Mouse (Mus musculus) forebrain, embryonic 16.5 days (tissue): Measurements from ENCODE around the gene Cdk10. TPM values are rescaled to one million over a fixed set of nuclear protein-coding genes. Genes with fewer than 3 reads are reported as not detected.
A peak's percentile ranks its signal among the peaks of the same experiment; 100 is the strongest.
"Not testable (repeated sequence)": the region's sequence is repeated elsewhere in the genome, so short reads cannot be mapped to it uniquely, and the experiment has no call there.

Experiments used
- ATAC-seq: fragments of 200-750 bp; cut with Nextera tagmentation; 2 replicates; pipeline ENCODE4 v1.8.0; 2017; ENCODE audit warnings: mild to moderate bottlenecking, moderate library complexity
- H3K27ac ChIP-seq: fragments of 300-500 bp; sonication (generic); 2 replicates; pipeline ENCODE4 v1.5.1; 2014; ENCODE audit warnings: low read length, control low read depth
- H3K27me3 ChIP-seq: fragments of 300-500 bp; sonication (generic); replicated peaks from 2 replicates; pipeline ENCODE4 v1.6.1; 2014; ENCODE audit warnings: low read length; ENCODE audit not compliant: control insufficient read depth, insufficient read depth
- H3K36me3 ChIP-seq: fragments of 300-500 bp; sonication (generic); 2 replicates; pipeline ENCODE4 v1.6.1; 2014; ENCODE audit not compliant: control insufficient read depth, insufficient read depth
- H3K4me1 ChIP-seq: fragments of 300-500 bp; sonication (generic); replicated peaks from 2 replicates; pipeline ENCODE4 v1.6.1; 2014; ENCODE audit warnings: low read length; ENCODE audit not compliant: control insufficient read depth, insufficient read depth
- H3K4me2 ChIP-seq: fragments of 300-500 bp; sonication (generic); 2 replicates; pipeline ENCODE4 v1.6.1; 2014; ENCODE audit warnings: mild to moderate bottlenecking, low read length, control low read depth
- H3K4me3 ChIP-seq: fragments of 300-500 bp; sonication (generic); replicated peaks from 2 replicates; pipeline ENCODE4 v1.5.1; 2014; ENCODE audit warnings: mild to moderate bottlenecking, low read length, control low read depth
- H3K9ac ChIP-seq: fragments of 300-500 bp; sonication (generic); replicated peaks from 2 replicates; pipeline ENCODE4 v1.6.1; 2014; ENCODE audit warnings: low read depth, low read length, control low read depth
- H3K9me3 ChIP-seq: fragments of 300-500 bp; sonication (generic); 2 replicates; pipeline ENCODE4 v1.6.1; 2016; ENCODE audit warnings: low read length; ENCODE audit not compliant: control insufficient read depth
- WGBS: fragments of 180-500 bp; shearing (Covaris S2); extraction: QIAGEN DNeasy Blood & Tissue Kit; methylation state at CpG from one replicate; pipeline ENCODE4 v1.1.7; 2014; 5-methylcytosine and 5-hydroxymethylcytosine counted together
- polyA plus RNA-seq: library from polyadenylated mRNA; unstranded; fragments of >200 nt; fragmentation: Nextera tagmentation; extraction: Ambion mirVana; gene quantifications from 2 replicates; pipeline ENCODE4 v1.2.1, GENCODE M21; 2015

Gene Cdk10
- polyA plus RNA-seq, 1 experiment from 2014 or later: 54.1 TPM

DNA sequence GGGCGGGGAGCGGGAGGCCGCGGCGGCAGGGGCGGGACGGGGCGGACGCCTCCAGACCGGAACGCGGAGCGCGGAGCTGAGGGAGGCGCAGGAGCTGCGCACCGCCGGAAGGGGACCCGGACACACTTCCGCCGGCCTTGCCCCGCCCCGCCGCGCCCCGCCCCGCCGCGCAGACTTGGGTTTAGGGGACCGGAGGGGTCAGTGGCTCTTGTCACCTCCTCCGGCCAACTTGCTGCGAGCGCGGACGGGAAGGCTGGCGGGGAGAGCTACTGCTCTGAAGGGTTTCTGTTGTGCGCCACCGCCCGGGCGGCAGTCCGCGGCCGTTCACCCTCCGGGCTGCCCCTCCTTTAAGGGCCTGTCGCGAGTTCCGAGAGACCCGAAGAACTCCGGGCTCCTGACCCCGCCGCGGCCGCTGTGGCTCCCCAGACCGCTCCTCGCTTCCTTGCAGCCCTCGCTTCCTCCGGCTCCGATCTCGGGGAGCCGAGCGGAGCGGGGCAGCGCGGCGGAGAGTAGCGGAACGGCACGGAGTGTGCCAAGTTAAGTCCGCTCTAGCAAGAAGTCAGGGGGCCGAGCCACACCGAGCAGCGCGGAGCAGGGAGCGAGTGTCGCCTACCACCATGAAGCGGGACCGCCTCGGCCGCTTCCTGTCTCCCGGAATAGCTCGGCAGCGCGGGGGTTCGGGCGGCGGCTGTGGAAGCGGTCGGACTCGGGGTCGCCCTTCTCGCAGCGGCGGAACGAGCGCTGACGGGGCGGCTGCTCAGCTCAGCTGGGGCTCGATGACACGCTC, 29.6 kb downstream of the Cdk10 start, which contains the start of the genes Zfp276 and Vps9d1:
TSS of gene Zfp276 (plus strand) at position 97 of the 787 bp plus-strand sequence.
TSS of gene Vps9d1 (minus strand) at position 250 of the 787 bp plus-strand sequence.
- Histone ChIP-seq H3K27me3 (no peaks in the 10 kb centered on the region), H3K27ac (peak within 1 kb of the TSS; percentile 80), H3K4me2 (peak within 1 kb of the TSS; percentile 97), H3K9me3 (no peaks in the 10 kb centered on the region), H3K36me3 (peaks cover 12% of the 10 kb centered on the region; the same call in 1 of the 2 replicates), H3K4me3 (peak within 1 kb of the TSS; percentile 78), H3K9ac (peak within 1 kb of the TSS; percentile 92), H3K4me1 (peaks cover 26% of the 10 kb centered on the region)
- under 1% methylated on average over 88 of the region's 99 CpGs for WGBS
- ATAC-seq: peak; percentile 98

DNA sequence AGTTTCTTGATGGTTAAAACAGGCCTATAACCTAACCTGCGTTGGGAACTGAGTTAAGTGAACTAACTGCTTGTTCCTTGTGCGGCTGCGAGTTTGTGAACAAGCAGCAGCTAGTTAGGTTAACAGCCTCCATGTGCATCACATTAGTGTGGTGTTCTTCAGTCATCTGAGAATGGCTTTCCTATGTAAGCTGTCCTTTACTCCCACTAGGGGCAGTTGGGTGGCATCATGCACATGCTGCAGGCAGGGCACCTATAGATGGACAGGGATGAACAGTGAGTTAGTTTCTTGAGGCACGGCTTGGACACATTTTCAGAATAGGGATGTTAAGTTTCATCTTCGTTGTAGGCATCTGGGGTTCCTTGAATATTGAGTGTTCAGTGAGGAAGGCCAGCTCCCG, 30.5 kb downstream of the Cdk10 start:
- no peaks in the 10 kb centered on the region for H3K27me3 ChIP-seq
- peak overlapping the region; percentile 78 for H3K4me3 ChIP-seq
- peak overlapping the region; percentile 92 for H3K9ac ChIP-seq
- H3K36me3 ChIP-seq: peaks cover 11% of the 10 kb centered on the region; the same call in 1 of the 2 replicates
- H3K4me1 ChIP-seq: peaks cover 26% of the 10 kb centered on the region
- peak overlapping the region; percentile 97 for H3K4me2 ChIP-seq
- no peak overlapping the region for H3K27ac ChIP-seq
- no peak for ATAC-seq
- H3K9me3 ChIP-seq: no peaks in the 10 kb centered on the region
- 74% methylated on average over 6 of the region's 6 CpGs for WGBS

DNA sequence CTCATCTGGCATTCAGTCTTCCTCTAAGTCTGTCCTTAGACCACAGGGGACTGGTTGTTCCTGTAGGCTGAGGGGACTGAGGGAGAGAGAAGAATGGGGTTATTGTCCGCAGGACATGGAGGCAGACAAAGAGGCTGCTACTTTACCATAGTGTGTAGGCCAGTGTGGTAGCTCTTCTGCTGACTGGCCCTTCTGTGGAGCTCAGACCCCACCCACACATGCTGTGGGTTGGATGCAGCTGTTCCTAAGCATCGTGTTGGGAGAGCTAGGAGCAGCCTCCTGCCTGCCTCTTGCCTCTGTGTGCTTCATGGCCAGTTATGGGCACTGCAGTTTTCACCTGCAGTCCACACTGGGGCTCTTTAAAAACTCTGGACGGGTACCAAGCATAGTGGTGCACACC, 32.5 kb downstream of the Cdk10 start:
- H3K27me3 ChIP-seq: no peaks in the 10 kb centered on the region
- no peak overlapping the region for H3K9ac ChIP-seq
- H3K9me3 ChIP-seq: no peaks in the 10 kb centered on the region
- no peak overlapping the region for H3K4me3 ChIP-seq
- ATAC-seq: no peak
- H3K27ac ChIP-seq: no peak overlapping the region
- WGBS: 75% methylated on average over 3 of the region's 3 CpGs
- peaks cover 11% of the 10 kb centered on the region; the same call in 1 of the 2 replicates for H3K36me3 ChIP-seq
- H3K4me1 ChIP-seq: peaks cover 26% of the 10 kb centered on the region
- H3K4me2 ChIP-seq: no peak overlapping the region

DNA sequence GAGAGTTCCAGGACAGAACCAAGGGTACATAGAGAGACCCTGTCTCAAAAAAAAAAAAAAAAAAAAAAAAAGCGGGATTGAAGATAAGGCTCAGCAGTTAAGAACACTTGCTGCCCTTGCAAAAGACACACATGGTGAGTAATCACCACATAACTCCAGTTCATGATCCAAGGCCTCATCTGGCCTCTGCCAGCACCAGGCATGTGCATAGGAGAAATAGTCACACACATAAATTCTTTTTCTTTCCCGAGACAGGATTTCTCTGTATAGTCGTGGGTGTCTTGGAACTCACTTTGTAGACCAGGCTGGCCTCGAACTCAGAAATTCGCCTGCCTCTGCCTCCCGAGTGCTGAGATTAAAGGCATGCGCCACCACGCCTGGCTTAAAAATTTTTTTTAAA, 33.0 kb downstream of the Cdk10 start:
- whole genome bisulfite sequencing: 93% methylated on average over 8 of the region's 8 CpGs
- H3K4me2 ChIP-seq, H3K9me3 ChIP-seq, ATAC-seq, H3K27ac ChIP-seq, H3K4me3 ChIP-seq, H3K27me3 ChIP-seq, H3K9ac ChIP-seq: not testable (repeated sequence)
- Histone ChIP-seq H3K4me1 (peaks cover 23% of the 10 kb centered on the region), H3K36me3 (peaks cover 11% of the 10 kb centered on the region; the same call in 1 of the 2 replicates)

DNA sequence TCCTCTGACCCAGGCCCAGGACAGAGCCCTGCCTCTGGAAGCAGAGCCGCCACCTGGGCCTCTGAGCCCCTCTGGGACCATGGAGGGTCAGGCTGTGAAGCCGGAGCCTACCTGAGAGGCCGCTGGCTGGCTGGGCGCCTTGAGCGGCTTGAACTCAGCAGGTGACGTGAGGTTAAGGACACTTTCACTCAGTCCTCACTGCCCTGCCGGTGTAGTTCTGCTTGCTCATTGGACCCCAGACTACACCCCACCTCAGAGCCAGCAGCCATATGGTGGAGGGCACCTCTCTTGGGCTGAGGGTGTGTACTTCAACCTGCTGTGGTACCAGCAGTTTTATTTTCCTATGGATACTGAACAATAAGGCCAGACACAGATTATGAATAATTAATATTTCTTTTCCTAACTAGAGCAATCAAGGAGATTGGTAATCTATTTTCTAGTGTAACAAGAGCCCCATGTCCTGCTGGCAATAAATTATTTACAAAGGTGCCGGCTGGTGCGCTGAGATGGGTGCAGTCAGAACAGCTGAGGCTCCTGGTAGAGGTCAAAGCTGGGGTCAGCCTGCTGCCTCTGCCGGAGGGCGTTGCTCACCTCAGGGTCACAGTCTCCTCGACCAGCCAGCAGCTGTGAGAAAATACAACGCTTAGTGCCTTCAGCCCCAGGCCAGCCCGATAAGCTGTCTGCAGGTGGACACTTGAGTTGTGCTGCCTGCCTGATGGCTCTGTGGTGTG, 43.4 kb downstream of the Cdk10 start:
- Histone ChIP-seq H3K27me3 (no peaks in the 10 kb centered on the region), H3K9ac (no peak overlapping the region), H3K4me3 (no peak overlapping the region), H3K36me3 (peaks cover 33% of the 10 kb centered on the region), H3K4me2 (no peak overlapping the region), H3K4me1 (no peaks in the 10 kb centered on the region), H3K27ac (no peak overlapping the region), H3K9me3 (no peaks in the 10 kb centered on the region)
- 86% methylated on average over 14 of the region's 14 CpGs for WGBS
- ATAC-seq: no peak

DNA sequence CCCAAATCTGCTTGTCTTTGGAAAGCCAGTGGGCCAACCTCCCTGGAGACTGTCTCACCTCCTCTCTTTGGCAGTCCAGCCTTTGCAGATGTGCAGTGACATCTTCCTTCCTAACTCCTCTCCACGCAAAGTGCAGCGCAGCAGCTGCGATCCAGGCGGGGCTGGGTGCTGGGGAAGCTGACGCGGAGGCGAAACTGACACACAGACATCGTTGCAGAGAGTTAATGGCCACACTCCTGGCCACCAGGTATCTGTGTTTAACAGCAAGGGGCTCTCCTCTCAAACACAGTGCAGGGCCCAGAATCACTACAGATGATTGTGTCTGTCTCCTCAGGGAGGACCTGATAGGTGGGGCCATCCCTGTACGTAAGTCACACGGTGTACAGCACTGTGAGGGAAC, 46.5 kb downstream of the Cdk10 start:
- ATAC-seq: no peak
- H3K36me3 ChIP-seq: peaks cover 18% of the 10 kb centered on the region
- H3K9me3 ChIP-seq: no peaks in the 10 kb centered on the region
- H3K4me1 ChIP-seq: no peaks in the 10 kb centered on the region
- H3K9ac ChIP-seq: no peak overlapping the region
- H3K27ac ChIP-seq: no peak overlapping the region
- no peak overlapping the region for H3K4me3 ChIP-seq
- 94% methylated on average over 10 of the region's 10 CpGs for WGBS
- no peak overlapping the region for H3K4me2 ChIP-seq
- H3K27me3 ChIP-seq: no peaks in the 10 kb centered on the region

DNA sequence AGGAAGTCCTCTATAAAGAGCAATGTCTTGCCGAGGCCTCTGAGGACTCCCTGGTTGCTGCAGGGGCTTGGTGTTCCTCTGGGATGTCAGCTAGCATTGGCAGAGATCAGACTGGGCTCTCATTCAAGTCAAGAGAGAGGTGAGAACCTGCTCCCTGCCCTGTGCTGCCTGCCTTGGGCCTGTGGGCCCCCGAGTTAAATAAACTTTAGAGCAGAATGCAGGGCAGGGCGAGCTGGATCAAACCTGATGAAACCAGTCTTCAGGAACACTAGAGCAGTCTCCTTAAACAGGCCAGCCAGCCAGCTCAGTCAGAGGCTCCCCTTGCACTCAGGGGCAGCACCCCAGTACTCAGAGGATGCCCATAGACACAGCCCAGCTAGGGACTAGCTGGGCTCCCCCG, 47.3 kb downstream of the Cdk10 start:
- no peaks in the 10 kb centered on the region for H3K27me3 ChIP-seq
- H3K4me2 ChIP-seq: no peak overlapping the region
- no peaks in the 10 kb centered on the region for H3K9me3 ChIP-seq
- H3K36me3 ChIP-seq: peaks cover 18% of the 10 kb centered on the region
- 91% methylated on average over 4 of the region's 4 CpGs for WGBS
- no peaks in the 10 kb centered on the region for H3K4me1 ChIP-seq
- no peak overlapping the region for H3K4me3 ChIP-seq
- H3K9ac ChIP-seq: no peak overlapping the region
- ATAC-seq: no peak
- no peak overlapping the region for H3K27ac ChIP-seq

DNA sequence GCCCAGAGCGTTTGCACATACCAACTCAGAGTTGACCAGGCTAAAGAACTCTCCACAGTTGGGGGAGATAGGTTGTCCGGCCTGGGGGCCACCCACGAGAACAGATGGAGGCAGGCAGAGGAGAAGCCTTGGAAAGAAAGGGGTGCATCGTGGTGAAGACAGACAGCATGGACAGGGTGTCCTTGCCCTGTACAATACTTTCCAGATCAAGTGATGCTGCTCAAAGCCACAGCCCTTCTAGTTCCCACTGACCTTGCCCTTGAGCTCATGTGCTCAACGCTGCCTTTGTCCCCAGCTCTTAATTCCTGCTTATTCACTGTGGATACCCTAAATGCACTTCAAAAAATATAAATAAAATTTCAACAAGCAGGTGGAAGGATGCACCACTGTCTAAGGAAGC, 49.8 kb downstream of the Cdk10 start:
- Histone ChIP-seq H3K36me3 (peaks cover 4% of the 10 kb centered on the region; the same call in 1 of the 2 replicates), H3K9me3 (no peaks in the 10 kb centered on the region), H3K4me3 (no peak overlapping the region), H3K4me1 (no peaks in the 10 kb centered on the region), H3K9ac (no peak overlapping the region), H3K27ac (no peak overlapping the region), H3K27me3 (no peaks in the 10 kb centered on the region), H3K4me2 (no peak overlapping the region)
- no peak for ATAC-seq
- WGBS: 96% methylated on average over 5 of the region's 5 CpGs

DNA sequence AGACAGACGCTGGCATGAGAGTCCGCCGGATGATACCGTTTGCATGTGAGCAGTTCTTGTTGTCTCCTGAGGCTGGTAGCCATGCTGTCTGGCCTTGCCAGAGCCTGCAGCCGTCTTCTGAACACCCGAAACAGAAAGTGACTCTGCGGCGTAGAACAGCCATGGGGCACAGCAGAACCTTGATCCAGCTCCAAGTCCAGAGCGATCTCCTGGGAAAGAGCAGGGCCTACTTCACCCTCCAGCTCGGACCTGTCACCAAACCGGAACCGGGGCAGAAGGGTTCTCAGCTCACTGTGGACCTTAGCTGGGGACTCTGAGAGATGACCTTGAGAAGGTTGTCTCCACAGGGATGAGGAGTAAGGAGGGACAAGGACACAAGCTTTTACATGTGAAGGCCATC, 50.5 kb downstream of the Cdk10 start:
- no peaks in the 10 kb centered on the region for H3K9me3 ChIP-seq
- no peaks in the 10 kb centered on the region for H3K4me1 ChIP-seq
- H3K27me3 ChIP-seq: no peaks in the 10 kb centered on the region
- H3K36me3 ChIP-seq: no peaks in the 10 kb centered on the region
- no peak overlapping the region for H3K4me3 ChIP-seq
- 94% methylated on average over 12 of the region's 12 CpGs for WGBS
- H3K27ac ChIP-seq: no peak overlapping the region
- ATAC-seq: no peak
- H3K4me2 ChIP-seq: no peak overlapping the region
- no peak overlapping the region for H3K9ac ChIP-seq
